Mouse (Mus musculus) thymus, adult 2 months (tissue): ENCODE measurements around the gene Gmpr2.

Source experiments
- CTCF ChIP-seq: fragments of 200-500 bp; IDR thresholded peaks from 2 replicates; pipeline ENCODE4 v1.5.1; 2012; ENCODE audit warnings: mild to moderate bottlenecking, control low read depth, low read length, moderate library complexity, borderline replicate concordance; ENCODE audit not compliant: control insufficient read depth, poor library complexity, insufficient read depth; ENCODE audit errors: extremely low read depth
- POLR2A ChIP-seq: fragments of 200-500 bp; IDR thresholded peaks from 2 replicates; pipeline ENCODE4 v1.6.1; 2012; ENCODE audit warnings: mild to moderate bottlenecking, low read length, control low read depth, moderate library complexity; ENCODE audit not compliant: control insufficient read depth, poor library complexity, insufficient read depth; ENCODE audit errors: extremely low read depth

DNA sequence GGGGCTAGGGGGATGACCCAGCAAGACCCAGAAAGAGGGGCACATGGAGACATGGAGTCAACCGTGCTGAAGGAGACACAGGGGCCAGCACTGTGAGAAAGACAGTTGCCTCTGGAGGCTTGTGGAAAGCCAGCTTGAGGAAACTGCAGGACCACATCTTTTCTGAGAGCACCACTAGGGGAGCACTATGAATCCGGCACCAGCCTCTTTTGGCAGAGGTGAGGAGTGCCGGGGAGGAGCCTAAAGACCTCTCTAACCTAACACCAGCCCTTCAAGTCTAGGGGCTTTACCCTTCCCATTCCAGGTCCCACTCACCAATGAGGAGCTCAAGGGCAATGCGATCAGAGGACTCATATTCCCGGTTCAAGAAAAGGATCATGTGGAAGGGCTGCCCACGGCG lies 40.0 kb downstream of the Gmpr2 start:
- TF ChIP-seq CTCF = no peak
- no peak for TF ChIP-seq POLR2A
